Mouse (Mus musculus) heart, adult 8-10 months (tissue): ENCODE data around the gene Vstm5. TPM values are rescaled to one million over a fixed set of nuclear protein-coding genes. Genes with fewer than 3 reads are reported as not detected.

Experiments
- total RNA-seq, 4 experiments: library from RNA; stranded (reverse); gene quantifications; 2 replicates each; pipeline ENCODE4 v1.2.4; 2022

Vstm5 gene
- total RNA-seq, 4 experiments from 2014 or later: 0.14 to 0.41 TPM; not detected in 2

Other genes starting within 250 kb of the Vstm5 start
- 1 to 10 TPM; 4.3 to 5.7 (median 4.4) TPM for gene Panx1, start 193.6 kb upstream of the Vstm5 start, total RNA-seq
- under 1 TPM; 0.16 to 0.29 (median 0.22) TPM for gene Hephl1, start 126.9 kb upstream of the Vstm5 start, total RNA-seq
- gene Med17, start 40.9 kb downstream of the Vstm5 start, total RNA-seq: 10 to 100 TPM; 14.0 to 17.9 (median 16.1) TPM
- 10 to 100 TPM; 20.3 to 33.5 (median 26.0) TPM for gene Taf1d, start 67.2 kb downstream of the Vstm5 start, total RNA-seq
- 1 to 10 TPM; 5.0 to 7.2 (median 5.7) TPM for gene 4931406C07Rik, start 67.4 kb downstream of the Vstm5 start, total RNA-seq
- gene Cep295, start 118.7 kb downstream of the Vstm5 start, total RNA-seq: 1 to 10 TPM; 4.3 to 5.5 (median 5.3) TPM